Mouse (Mus musculus): ENCODE results near the gene Trpm3.

Gene Trpm3

DNA sequence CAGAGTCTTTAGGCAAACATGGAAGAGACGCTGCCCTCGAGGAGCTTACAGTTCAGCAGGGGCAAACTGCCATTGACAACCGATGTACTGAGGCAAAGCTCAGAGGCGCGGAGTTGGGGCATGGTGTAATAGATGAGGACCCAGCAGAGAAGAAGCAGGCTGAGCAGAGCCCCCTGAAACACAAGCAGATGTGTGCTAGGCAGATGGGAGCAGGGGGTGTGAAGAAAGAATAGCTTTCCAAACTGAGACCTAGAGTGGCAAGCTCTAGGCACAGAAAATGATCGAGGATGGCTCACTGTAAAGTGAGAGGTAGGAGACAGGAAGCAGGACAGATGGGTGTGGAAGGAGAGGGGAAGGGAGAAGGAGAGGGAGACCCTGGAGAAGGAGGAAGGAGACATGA, 792.2 kb downstream of the Trpm3 start:
- no peak for DNase-seq

DNA sequence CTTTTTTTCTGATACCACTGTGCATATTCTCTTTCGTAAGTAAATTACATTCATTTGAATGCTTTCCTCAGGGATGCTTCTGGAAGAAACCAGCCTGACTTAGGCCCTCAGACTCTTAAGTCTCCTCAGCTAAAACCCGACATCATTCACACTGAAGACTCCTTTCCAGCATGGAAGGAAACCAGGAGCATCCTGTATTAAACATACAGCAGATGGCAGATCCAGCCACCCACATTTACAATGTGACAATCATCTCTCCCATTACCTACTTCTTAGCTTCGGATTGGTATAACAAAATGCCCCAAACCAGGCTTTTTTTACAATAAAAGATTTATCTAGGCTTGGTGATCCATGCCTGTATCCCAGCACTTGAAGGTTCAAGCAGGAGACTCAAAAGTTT, 796.2 kb downstream of the Trpm3 start:
- no peak for DNase-seq

DNA sequence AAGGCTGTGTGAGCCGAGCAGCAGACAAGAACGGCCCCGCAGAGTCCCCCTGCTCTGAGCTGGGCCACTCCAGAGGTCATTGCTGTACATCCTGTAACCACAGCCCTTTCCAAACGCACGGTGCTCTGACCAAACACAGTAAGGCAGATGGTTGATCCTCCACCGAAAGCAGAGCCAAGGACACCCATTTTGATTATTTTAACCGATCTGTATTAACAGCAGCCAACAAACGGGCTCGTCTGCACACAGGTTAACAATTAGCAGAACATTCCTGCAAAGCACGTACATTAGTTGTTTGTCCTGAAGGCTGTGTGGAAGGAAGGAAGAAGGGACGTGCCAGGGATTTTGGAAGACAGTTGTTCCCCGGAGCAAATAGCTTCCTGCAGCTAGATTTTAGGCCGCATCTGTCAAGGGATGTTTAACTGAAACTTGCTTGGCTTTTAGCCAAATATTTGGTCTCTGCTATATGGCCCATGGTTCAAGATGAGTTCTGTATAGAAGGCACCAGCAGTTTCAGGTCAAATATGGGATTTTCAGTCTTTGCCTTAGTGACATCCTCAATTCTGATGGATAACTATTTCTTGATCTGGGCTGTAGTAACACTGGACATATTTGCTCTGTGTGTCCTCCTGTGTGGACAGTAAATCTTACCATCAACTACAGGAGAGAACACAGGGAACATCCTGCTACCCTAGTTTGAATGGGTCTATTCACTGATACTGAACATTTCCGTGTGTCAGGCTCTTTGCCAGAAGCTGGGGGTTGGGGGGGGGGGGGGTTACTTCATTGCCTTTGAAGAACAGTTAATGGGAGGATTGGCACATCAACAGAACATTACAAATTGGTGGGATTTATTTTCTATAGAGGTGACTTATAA, 800.2 kb downstream of the Trpm3 start:
- no peak for DNase-seq

DNA sequence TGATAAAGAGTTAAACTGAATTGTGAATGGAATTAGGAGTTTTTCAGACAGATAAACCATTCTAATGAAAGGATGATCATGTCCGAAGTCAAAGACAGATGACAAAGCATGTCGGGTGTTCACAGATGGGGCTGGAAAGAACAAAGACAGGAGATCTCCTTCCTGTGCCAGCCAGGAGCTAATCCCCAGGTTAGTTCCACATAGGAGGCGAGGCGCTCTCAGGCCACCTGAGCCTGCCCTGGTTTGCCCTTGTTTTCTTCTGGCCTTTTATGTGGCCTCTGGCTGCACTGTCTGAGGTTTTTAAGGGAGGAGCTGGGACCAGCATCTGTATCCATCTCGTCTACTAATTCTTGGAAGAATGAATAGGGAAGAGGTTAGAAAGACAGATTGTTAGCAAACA, 801.0 kb downstream of the Trpm3 start:
- no peak for DNase-seq

DNA sequence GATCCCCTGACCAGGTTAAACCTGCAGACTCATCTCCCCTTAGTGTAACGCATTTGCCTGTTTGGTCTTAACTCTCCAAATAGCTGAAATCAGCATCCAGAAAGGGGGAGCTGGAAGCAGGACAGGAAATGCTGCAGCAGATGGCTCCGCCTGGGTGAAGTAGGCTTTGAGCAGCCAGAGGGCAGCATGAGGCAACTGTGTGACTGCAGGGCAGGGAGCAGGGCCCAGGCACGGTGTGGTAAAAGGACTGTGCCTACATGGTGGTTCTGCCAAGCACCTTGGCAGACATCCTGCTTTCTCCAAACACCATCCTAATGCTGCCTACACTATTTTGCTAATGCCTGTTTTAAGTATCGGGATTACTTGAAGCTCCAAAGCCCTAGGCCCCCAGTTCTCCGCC, 801.6 kb downstream of the Trpm3 start:
- no peak for DNase-seq

DNA sequence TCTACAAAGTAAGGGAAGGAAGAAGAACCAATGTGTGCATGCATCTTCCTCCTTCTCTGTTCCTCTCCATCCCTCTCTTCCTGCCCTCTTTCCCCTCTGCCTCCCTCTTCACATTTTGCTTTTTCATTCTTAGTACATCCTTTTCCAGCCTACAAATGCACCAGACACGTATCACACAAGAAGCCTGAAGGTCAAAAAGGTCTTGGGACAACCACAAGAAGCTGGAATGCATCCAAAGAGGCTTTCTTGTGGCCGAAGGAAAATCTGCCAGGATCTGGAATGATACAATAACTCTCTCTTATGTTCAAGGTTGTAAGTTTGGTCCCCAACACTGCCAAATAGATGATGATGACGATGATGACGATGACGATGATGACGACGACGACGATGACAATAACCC, 802.1 kb downstream of the Trpm3 start:
- no peak for DNase-seq

DNA sequence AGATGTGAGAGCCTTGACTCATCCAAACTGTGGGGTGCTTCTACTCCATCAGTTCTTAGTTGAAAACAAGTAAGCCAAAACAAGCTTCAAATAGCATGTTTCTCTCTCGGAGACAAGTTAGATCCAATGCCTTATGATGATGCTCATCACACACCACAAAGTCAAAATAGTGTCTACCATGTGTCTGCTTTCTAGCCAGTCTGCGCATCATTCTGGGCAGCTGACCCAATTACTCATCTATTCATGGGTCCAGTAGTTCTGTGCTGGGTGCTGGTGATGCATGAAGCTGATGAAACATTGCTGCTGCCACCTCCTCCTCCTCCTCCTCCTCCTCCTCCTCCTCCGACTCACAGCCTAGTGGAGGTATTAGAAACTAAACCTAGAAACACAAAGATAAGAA, 813.6 kb downstream of the Trpm3 start:
- no peak for DNase-seq

DNA sequence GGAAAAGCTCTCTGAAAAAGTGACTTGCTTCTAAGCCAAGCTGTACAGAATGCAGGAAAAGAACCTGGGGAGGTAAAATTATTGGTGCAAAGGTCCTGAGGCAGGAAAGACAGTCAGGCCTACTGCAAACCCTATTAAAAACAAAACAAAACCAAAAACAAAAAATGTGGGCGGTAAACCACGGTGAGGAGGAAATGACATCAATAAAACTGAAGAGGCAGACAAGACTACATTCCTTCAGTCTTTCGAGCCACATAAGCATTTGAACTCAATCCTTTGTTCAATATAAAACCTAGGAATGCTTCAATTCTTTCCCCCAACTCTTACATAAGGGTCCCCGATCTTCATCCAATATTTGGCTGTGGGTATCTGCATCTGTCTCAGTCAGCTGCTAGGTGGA, 814.3 kb downstream of the Trpm3 start:
- no peak for DNase-seq

DNA sequence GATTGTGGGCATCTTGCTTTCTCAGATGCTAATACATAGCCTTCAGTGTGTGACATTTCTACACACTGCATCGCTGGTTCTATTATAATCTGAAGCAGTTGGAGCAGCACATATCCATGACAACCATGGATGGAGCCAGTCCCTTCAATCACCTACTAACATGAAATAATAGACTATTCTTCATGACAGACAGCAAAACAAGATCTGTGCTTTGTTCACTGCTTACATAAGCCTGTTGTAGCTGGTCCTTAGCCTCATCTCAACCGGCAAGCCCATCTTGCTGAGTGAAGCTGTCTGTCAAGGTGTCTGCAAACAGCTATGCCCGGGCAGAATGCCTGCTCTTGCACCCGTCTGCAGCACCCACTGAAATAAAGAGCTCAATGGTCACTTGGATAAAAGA, 819.6 kb downstream of the Trpm3 start:
- DNase-seq = no peak

DNA sequence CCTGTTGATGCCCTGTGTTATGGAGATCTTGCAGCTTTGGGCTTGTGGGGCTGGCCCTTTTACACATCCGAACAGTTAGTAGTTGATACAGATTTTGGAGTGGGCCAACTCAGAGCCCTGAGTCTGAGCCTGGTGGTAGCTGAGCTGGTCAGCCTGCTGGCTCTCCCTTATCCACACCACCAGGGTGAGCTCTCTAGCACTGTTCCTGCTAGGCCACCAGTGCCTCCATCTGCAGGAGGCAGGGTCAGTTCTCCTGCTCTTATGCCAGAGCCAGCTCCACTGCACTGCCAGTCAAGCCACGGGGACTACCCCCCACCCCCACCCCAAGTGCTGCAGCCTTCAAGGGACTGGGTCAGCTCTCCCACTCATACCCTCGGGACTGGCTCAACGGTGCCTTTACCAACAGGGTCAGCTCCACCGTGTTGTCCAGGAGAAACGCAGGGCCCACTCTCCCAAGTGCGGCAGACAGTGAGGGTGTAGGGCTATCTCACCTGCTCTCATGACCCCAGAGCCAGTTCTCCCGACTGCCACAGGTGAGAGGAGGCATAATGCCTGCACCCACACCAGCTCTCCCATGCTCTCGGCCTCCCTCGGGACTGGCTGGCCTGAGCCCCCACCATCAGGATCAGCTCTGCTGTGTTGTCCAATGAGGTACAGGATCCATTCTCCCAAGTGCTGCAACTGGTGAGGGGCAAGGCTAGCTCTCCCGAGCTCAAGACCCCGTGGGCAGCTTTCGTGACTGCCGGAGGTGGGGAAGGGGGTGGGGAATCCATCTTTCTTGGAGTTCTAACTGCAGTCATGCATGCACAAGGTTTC, 821.8 kb downstream of the Trpm3 start:
- no peak for DNase-seq

DNA sequence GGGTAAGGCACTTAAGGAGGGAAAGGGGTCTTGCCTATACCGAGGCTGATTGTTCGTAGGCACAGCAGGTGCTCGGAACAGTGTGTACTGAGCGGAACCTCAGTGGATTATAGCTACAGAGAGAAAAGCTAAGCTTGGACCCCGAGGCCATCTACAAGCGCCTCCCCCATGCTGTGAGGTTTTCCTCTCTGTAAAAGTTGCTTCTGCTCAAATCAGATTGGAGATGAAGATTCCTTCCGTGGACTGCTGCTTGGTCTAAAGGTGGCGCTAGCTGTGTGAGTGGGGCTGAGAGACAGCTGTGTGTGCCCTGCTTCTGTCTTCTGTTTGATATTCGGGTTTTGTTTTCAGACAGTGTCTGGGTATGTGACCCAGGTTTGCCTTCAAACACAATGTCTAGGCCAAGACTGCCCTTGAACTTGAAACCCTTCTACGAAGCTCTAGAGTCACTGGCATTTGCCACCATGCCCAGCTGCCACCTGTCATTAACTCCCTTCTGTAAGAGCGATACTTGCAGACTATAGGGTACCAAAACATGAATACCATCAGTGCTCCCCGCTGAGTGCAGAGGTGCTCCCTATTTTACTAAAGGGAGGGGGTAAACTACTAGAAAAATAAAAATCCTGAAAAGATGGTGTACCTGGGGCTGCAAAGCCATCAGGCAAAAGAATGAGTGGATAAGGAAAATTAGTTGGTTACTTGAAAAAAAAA, 823.3 kb downstream of the Trpm3 start:
- no peak for DNase-seq

DNA sequence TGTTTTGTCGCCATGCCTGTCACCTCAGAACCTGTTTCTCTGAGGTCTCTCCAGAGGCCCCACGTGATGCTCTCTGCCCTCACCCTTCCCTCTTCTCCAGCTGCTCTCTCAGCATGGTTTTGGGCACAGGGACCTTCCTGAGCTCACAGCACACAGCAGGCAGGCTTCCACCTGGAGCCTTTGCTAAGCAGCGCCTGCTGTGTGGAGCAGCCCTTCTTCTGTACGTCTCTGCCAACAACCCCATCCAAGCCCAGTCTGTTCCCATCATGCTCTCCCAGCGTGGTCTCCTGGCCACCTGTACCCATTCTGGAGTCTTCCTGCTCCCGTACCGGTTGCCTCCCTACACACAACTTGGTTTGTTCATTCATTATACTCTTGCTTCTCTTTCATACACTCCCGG, 823.9 kb downstream of the Trpm3 start:
- no peak for DNase-seq

DNA sequence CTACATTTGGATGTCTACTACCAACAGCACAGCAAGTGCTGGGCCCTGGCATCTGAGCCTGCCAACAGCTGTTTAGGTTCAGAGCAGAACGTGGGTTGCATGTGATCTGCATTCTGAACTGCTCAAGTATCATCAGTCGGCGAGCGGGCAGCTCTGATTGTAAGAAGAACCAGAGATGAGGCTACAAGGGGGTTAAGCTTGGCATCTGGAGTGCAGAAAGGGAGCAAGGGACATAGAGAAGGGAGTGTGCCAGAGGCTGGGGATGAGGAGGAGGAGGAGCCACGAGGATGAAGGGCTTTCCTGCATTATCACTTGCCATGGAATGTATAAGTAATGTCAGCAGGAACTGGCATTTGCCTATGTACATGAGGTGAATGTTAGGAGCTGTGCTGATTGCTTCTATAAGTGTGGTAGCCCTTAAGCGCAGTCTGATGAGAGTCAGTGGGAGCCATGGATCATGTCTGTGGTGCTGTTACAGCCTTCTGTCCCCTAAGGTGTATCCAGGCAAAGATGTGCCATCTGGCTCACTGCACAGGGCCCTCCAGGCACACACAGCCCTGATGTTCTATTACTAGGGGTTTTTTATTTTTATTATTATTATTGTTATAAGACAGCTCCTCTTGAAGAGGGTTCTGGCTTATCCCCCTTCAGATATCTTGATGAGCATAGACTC, 825.0 kb downstream of the Trpm3 start:
- no peak for DNase-seq

DNA sequence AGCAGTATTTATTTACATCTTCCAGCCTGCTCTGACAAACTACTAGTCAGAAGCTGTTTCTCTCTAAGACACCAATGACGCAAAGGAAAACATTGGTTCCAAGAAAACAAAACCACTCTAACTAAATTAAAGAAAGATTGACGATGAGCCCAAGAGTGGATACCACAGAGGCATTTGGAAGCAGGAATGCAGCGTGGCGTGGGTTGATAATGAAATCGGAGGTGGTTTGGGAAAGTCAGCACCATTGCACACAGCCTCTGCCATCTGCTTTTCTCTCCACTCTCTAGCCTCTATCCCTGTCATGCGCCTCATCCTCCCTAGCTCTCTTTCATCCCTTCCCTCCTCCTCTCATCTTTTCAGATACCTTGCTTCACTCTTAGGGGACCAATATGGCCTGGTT, 826.6 kb downstream of the Trpm3 start:
- DNase-seq = no peak

DNA sequence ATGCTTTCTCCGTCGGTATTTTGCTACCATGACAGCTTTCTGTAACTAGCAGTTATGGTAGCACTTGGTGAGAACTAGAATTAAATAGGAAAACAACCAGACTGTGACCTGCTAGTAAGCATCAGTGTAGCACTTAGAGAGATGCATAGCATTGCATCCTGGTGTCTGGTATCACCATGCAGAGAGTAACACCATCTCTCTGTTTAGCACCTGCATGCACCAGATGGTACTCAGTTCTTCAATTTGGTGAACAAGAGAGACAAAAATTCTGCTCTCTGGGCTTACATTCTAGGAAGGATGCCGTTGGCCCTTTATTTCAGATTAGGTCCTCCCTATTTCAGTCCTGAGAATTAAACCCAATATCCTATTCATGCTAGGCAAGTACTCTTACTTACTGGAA, 834.4 kb downstream of the Trpm3 start:
- DNase-seq = no peak

DNA sequence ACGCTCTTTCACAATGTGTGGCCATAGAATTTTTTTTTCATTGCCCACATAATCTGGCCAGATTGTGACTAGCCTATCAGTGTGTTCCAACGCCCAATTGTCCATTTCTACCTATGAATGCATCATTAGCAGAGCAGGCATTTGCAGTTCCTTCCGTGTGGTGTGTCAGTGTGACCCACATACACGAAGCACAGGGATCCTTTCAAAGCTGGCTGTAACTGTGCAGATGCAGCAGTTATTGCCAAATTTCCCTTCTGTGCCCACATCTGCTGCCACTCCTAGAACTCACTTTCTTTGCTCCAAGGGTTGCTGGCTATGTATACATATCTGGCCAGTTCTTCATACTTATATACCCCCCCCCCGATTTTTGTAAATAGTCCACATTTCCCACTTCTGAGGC, 834.9 kb downstream of the Trpm3 start:
- DNase-seq = no peak

DNA sequence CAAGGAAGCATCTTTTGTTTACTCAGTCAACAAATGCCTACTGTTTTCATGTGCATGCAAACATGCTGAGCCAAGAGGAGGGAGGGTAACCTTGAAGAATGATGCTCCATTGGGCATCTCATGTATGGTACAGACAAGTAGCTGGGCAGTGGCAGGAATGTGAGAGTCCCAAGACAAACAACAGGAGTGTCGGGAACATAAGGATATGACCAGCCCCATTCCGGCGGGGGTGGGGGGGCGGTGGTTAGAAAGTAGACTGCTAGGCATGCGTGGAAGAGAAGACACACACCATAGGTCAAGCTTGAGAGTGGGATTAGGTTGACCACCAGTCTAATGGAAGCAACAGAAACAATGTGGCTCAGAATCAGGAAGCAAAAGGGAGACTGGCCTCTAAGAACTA, 837.0 kb downstream of the Trpm3 start:
- no peak for DNase-seq

DNA sequence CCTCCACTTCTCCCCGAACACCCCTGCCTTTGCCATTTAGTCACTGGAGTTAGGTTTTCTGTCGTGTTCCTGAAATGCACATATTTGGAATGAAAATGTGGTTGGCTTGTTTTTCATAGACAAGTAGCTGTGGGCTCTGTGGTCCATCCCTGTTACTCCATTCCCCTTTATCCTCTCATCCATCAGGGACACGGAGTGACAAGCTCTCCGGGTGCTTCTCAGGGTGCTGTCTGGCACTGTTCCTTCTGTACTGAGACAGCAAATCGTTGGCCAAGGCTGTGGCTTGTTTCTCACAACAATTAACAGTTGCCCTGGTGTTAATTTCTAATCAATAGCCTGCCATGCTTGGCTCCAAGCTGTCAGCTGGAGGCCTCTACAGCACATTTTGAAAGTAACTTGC, 838.7 kb downstream of the Trpm3 start:
- DNase-seq = no peak

DNA sequence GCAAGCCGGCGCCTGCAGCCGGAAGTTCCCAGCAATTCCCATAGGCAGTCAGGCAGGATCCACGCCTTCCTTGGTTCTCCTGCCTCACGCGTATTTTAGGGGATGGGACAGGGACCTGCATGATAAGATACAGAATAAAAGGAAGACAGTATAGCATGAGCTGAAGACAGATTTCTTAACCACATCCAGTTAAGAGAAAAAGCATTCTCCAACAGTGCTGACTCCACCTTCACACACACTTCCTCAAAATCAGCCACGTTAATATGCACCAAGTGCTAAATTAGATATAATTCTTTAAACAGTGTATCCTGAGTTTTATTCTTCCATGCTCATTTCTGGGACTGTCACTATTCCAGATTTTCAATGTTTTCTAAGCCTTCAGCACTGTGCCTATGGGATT, 839.9 kb downstream of the Trpm3 start:
- DNase-seq = no peak

DNA sequence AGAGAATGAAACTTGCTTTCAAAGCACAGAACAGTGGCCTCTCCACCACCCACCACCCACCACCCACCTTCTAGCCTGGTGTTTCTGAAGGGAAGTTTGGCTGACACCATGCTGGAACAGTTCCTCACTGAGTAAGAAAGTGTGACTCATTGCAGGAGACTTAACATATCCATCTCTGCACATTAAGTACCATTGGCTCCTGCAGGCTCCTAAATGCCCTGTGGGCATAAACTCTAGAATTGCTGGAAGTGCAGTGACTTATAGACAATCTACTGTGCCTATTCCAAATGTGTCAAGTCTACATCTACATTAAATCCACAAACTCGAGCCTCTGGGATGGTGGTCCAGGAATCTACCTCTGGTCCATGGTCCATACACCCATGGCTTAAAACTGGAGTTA, 840.3 kb downstream of the Trpm3 start:
- DNase-seq = no peak

DNA sequence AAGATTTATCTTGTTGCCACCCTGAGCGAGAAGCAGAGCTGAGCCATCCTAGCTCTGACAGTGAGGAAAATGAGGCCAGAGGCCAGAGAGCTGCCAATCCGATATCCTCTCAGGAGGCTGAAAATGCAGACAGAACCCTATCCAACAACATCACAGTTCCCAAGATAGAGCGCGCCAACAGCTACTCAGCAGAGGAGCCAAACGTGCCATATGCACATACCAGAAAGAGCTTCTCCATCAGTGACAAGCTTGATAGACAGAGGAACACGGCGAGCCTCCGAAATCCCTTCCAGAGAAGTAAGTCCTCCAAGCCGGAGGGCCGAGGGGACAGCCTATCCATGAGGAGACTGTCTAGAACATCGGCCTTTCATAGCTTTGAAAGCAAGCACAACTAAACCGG, 849.1 kb downstream of the Trpm3 start:
- DNase-seq = no peak

DNA sequence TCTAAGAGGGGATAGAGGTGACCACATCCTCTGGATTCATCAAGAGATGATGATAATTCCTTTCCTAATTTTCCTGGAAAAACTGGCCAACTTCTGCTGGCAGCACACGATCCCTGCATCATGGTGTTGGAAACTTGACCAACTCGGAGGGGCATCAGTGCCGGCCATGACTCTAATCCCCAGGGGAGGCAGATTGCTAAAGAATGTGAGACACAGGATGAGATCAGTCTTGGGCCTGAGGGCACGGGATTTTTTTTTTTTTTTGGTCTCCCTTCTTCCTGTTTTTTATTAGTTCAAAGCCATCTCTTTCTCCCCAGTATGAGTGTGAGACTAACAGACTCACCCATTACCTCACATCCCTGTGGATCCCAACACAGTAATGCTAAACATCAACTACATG, 855.1 kb downstream of the Trpm3 start:
- DNase-seq = no peak

DNA sequence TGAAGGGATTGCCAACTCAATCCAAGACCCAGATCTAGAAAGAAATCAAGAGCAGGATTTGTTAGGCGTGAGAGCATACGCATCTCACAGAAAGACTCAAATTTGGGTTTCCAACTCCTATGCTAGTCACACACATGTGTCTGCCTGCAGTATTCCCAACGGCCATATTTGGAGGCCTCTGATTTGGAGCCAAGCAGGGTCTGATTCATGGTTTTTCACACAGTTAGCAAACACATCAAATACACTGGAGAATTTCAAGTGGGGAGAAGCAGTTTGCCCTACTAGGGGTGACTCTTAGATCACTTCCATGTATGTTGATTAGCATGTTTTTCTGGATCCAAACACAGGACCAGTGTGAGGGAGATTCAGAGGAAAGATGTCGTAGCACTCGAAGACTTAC, 855.7 kb downstream of the Trpm3 start:
- no peak for DNase-seq

Data from thymus, adult 18-20 months (tissue).